Mouse (Mus musculus): ENCODE results near the gene P4hb.
A peak's percentile ranks its signal among the peaks of the same experiment; 100 is the strongest.

GRCm38 (mm10) chr11:120612763-120613162 is 39.7 kb upstream of the P4hb start:
- TF ChIP-seq POLR2A (IDR thresholded peaks at IDR 0.05; ENCODE audit: borderline replicate concordance, insufficient read depth, low read length) (no peak), CTCF (IDR thresholded peaks at IDR 0.05; ENCODE audit: borderline replicate concordance, insufficient read depth, low read depth, low read length) (peak; percentile 97)

Data from cerebellum, adult 2 months (tissue).